Mouse (Mus musculus) midbrain, embryonic 16.5 days (tissue): ENCODE data around the gene Whrn. TPM values are rescaled to one million over a fixed set of nuclear protein-coding genes. Genes with fewer than 3 reads are reported as not detected.

Experiments used
- ATAC-seq: fragments of 200-750 bp; cut with Nextera tagmentation; 2 replicates; pipeline ENCODE4 v1.8.0; 2017; ENCODE audit warnings: moderate TSS enrichment
- H3K27ac ChIP-seq: fragments of 300-500 bp; sonication (generic); 2 replicates; pipeline ENCODE4 v1.5.1; 2014; ENCODE audit warnings: mild to moderate bottlenecking, low read length, mixed read lengths
- H3K27me3 ChIP-seq: fragments of 300-500 bp; sonication (generic); 2 replicates; pipeline ENCODE4 v1.6.1; 2014; ENCODE audit warnings: low read depth, low read length, mixed read lengths; ENCODE audit not compliant: control insufficient read depth, insufficient read depth
- H3K36me3 ChIP-seq: fragments of 300-500 bp; sonication (generic); 2 replicates; pipeline ENCODE4 v1.6.1; 2014; ENCODE audit warnings: mild to moderate bottlenecking, low read length, moderate library complexity, mixed read lengths; ENCODE audit not compliant: control insufficient read depth, insufficient read depth
- H3K4me1 ChIP-seq: fragments of 300-500 bp; sonication (generic); 2 replicates; pipeline ENCODE4 v1.6.1; 2014; ENCODE audit warnings: mild to moderate bottlenecking, low read length, mixed read lengths; ENCODE audit not compliant: control insufficient read depth, insufficient read depth
- H3K4me2 ChIP-seq: fragments of 300-500 bp; sonication (generic); 2 replicates; pipeline ENCODE4 v1.6.1; 2014; ENCODE audit warnings: mild to moderate bottlenecking, low read length, mixed read lengths
- H3K4me3 ChIP-seq: fragments of 300-500 bp; sonication (generic); 2 replicates; pipeline ENCODE4 v1.5.1; 2014; ENCODE audit warnings: low read depth, mild to moderate bottlenecking, low read length, moderate library complexity, mixed read lengths
- H3K9ac ChIP-seq: fragments of 300-500 bp; sonication (generic); 2 replicates; pipeline ENCODE4 v1.6.1; 2014; ENCODE audit warnings: low read depth, low read length, mixed read lengths
- H3K9me3 ChIP-seq: fragments of 300-500 bp; sonication (generic); replicated peaks from 2 replicates; pipeline ENCODE4 v1.6.1; 2014; ENCODE audit warnings: mild to moderate bottlenecking, low read length, mixed read lengths; ENCODE audit not compliant: control insufficient read depth, poor library complexity, severe bottlenecking
- WGBS: fragments of 180-500 bp; shearing (Covaris S2); extraction: QIAGEN DNeasy Blood & Tissue Kit; methylation state at CpG from one replicate; pipeline ENCODE4 v1.1.7; 2014; 5-methylcytosine and 5-hydroxymethylcytosine counted together
- polyA plus RNA-seq: library from polyadenylated mRNA; unstranded; fragments of >200 nt; fragmentation: Nextera tagmentation; extraction: Ambion mirVana; gene quantifications from 2 replicates; pipeline ENCODE4 v1.2.1, GENCODE M21; 2015

The Whrn gene
- 4.5 and 4.9 TPM in 2 replicates for polyA plus RNA-seq

DNA sequence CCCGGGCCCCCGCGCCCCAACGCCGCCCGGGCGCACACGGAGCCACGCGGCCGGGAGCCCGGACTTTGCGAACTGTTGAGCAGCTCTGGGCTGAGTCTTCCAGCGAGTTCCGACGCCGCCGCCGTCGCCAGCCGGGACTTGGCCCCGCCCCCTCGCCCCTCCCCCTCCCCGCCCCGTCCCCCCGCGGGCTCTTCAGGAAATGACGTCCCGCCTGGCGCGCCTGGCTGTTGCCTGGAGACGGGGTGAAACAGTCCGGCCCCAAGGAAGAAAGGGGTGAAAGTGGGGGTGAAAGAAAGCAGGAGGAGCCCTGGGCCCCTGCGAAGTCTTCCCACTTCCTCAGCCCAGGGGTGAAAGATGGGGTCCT lies at the start of gene Whrn:
Whrn (minus strand) TSS at position 77 of the 364 bp plus-strand sequence.
- Histone ChIP-seq H3K4me3 (peak within 1 kb of the TSS; percentile 72), H3K27me3 (no peaks in the 10 kb centered on the region; the same call in 1 of the 2 replicates), H3K4me1 (peaks cover 14% of the 10 kb centered on the region), H3K9ac (peak within 1 kb of the TSS; percentile 67), H3K36me3 (no peaks in the 10 kb centered on the region), H3K4me2 (peak within 1 kb of the TSS; percentile 91), H3K9me3 (no peaks in the 10 kb centered on the region), H3K27ac (peak within 1 kb of the TSS; percentile 33; the same call in 1 of the 2 replicates)
- under 1% methylated on average over 21 of the region's 34 CpGs for WGBS
- ATAC-seq = peak; percentile 88

DNA sequence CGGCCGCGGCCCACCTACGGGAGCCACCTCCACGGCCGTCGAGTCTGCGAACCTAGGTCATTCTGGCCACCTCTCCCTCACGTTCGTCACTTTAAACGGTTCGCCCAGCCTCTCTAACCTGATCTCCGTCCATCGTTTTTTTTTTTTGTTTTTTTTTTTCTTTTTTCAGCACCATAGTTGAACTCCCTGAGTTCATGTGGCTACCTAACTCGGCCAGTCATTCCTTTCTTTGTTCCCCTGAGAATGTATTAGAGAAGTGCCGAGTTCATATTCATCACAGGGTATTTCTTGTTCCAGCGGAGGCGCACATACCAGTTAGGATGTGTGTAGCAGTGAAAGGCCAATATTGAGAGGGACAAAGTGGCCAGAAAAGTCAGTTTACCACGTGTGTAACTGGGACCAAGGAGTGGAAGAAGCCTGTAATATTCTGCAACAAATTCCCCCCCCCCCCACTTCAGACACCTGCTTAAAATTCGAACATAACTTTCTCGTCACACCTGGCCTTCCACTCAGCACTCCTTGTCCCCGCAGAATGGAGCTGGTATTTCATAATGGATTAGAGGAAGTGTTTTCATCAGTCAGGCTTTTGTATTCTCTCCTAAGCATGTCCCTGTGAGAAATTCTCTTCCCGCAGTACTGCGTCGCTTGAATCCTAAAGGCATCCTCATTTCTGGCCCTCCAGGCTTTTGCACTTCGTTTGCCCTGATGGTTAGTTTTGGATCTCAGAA lies 49.6 kb upstream of the Whrn start:
- peak overlapping the region; percentile 90 for H3K4me2 ChIP-seq
- ATAC-seq = no peak
- H3K36me3 ChIP-seq = peaks cover 13% of the 10 kb centered on the region
- H3K4me3 ChIP-seq = peak overlapping the region; percentile 66
- no peaks in the 10 kb centered on the region for H3K27me3 ChIP-seq
- no peaks in the 10 kb centered on the region for H3K9me3 ChIP-seq
- H3K27ac ChIP-seq = peak overlapping the region; percentile 86
- WGBS = 11% methylated on average over 25 of the region's 26 CpGs
- peaks cover 25% of the 10 kb centered on the region for H3K4me1 ChIP-seq
- peak overlapping the region; percentile 92 for H3K9ac ChIP-seq

DNA sequence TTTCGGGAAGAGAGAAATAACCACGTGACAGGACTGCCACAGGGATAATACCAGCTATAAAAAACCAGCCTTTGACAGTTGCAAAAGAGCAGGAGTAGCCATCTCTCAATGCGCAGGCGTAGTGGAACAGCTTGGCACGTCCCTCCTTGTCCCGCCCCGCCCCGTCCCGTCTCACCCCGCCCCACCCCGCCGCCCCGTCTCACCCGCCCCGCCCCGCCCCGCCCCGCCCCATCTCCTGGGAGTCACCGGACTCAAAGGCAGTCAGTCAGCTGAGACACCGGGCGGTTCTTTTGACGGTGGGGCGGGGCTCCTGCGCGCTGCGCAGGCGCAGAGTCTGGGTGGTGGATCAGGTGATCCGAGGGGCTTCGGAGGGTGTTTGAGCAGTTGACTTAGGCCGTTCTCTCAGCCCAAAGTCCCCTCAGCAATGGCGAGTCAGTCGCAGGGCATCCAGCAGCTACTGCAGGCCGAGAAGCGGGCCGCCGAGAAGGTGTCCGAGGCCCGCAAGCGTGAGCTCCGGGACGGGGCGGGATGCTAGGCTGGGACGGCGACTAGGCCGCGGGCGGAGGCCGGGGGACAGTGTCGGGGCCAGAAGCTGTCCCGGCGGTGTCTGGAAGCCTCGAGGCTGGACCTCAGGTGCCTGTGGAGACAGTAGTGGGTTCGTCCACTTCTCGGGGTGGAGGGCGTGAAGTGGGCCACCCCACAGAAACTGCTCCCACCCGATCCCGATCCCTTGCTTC lies 48.9 kb upstream of the Whrn start, which contains the start of gene Atp6v1g1:
Atp6v1g1 (plus strand) TSS at position 279 of the 737 bp plus-strand sequence.
- 2% methylated on average over 32 of the region's 57 CpGs for WGBS
- ATAC-seq = peak; percentile 97
- peak within 1 kb of the TSS; percentile 90 for H3K4me2 ChIP-seq

DNA sequence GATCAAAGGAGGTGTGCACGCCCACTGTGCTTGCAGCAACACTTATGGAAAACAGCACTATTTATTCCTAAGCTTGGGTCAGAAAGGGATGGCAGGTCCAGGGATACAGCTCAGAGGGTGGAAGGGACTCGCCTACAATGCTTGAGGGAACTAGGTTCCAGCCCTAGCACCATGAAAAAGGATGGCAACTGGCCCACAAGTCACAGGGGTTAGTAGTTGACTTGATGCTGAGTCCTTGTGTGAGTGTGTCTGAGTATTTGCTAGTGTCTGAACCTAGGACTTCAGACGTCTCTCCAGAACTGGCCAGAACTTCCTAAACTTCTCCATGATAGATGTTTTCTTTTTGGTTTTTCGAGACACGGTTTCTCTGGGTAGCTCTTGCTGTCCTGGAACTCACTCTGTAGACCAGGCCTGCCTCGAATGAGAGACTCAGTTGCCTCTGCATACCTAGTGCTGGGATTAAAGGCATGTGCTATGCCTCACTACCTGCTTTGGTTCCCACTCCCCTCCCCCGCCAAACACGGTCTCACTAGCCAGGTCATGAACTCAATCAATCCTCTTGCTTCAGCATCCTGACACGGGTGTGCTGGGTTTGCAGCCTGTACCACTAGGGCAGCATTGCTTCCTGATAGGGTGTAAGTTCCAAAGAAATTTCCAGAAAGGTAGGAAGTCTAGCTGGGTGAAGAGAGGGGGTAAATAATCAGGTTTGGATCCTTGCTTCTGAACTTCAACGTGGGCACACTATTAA lies 48.1 kb upstream of the Whrn start:
- Histone ChIP-seq H3K9me3 (no peaks in the 10 kb centered on the region), H3K4me1 (peaks cover 25% of the 10 kb centered on the region), H3K36me3 (peaks cover 5% of the 10 kb centered on the region), H3K27me3 (no peaks in the 10 kb centered on the region), H3K4me2 (peak overlapping the region; percentile 57), H3K4me3 (peak overlapping the region; percentile 66), H3K9ac (peak overlapping the region; percentile 92; the same call in 1 of the 2 replicates), H3K27ac (peak overlapping the region; percentile 86)
- WGBS = 60% methylated on average over 10 of the region's 10 CpGs
- peak; percentile 80 for ATAC-seq

More for the DNA sequence above, 48.9 kb upstream of the Whrn start, which contains the start of gene Atp6v1g1:
- H3K36me3 ChIP-seq = peaks cover 13% of the 10 kb centered on the region
- no peaks in the 10 kb centered on the region for H3K9me3 ChIP-seq
- no peaks in the 10 kb centered on the region for H3K27me3 ChIP-seq
- peak within 1 kb of the TSS; percentile 66 for H3K4me3 ChIP-seq
- H3K27ac ChIP-seq = peak within 1 kb of the TSS; percentile 86
- H3K9ac ChIP-seq = peak within 1 kb of the TSS; percentile 92
- H3K4me1 ChIP-seq = peaks cover 25% of the 10 kb centered on the region

DNA sequence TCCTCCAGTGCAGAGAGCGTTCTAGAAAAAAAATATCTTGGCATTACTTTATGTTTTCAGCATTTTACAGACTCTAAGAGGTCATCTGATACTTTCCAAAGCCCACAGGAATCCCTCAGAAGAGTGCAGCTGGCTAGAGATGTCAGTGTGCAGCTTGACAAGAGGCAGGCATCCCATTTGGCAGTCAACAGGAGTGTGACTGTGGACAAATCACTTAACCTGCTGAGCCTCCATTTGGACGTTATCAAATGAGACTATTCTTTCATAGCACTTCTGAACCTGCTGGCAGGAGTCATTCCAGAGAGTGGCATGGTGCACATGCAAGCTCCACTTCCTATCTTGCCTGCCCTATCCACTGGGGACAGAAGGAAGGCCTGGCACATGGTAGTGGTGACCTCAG lies 46.4 kb upstream of the Whrn start:
- Histone ChIP-seq H3K27ac (no peak overlapping the region), H3K9ac (no peak overlapping the region), H3K4me1 (peaks cover 26% of the 10 kb centered on the region), H3K36me3 (no peaks in the 10 kb centered on the region), H3K4me3 (no peak overlapping the region), H3K9me3 (no peaks in the 10 kb centered on the region), H3K4me2 (no peak overlapping the region), H3K27me3 (no peaks in the 10 kb centered on the region)
- no peak for ATAC-seq
- 83% methylated on average over 2 of the region's 2 CpGs for WGBS

DNA sequence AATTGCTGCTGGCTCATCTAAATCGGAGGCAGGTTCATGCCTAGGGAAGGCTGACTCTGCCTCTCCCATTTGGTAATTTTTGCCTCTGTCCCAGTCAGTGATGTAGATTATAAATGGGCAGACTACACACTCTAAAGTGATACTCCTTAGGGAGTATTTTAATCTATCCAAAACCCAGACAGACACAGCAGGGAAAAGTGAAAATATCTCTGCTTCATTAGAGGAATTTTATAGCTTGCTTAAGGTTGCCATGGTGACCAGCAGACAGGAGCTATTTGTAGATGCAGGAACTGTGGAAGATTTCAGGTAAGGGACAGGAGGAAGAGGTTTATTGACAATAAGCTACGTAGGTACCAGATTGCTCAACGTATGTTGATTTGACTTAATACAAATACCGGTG lies 41.8 kb upstream of the Whrn start:
- H3K27me3 ChIP-seq = no peaks in the 10 kb centered on the region
- no peak overlapping the region for H3K9ac ChIP-seq
- H3K36me3 ChIP-seq = no peaks in the 10 kb centered on the region
- H3K4me1 ChIP-seq = peaks cover 7% of the 10 kb centered on the region; the same call in 1 of the 2 replicates
- no peak overlapping the region for H3K4me3 ChIP-seq
- 64% methylated on average over 4 of the region's 4 CpGs for WGBS
- 0 out of 2 replicates have a peak overlapping the region, but pooled peaks have one; percentile 45 for H3K27ac ChIP-seq
- no peaks in the 10 kb centered on the region for H3K9me3 ChIP-seq
- peak; percentile 55 for ATAC-seq
- H3K4me2 ChIP-seq = no peak overlapping the region

DNA sequence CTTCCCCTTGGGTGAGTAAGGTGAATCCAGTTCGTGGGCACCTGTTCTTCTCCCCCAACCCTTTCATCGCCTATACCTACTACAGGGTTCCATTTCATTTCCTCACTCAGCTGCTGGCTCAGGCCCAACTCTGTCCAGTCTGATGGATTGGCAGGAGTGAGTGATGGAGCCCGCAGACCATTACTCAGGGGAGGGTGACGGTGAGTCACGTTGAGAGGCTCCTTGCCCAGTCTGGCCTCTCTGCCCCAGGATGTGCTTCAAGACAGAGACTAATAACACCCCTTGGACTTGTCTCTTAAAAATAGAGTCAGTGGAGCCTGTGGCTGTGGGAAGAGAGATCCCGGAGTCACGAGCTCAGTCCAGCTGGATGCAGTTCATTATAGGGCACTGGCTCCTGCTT lies 34.6 kb upstream of the Whrn start:
- H3K4me3 ChIP-seq = no peak overlapping the region
- no peak for ATAC-seq
- H3K4me2 ChIP-seq = no peak overlapping the region
- WGBS = 91% methylated on average over 7 of the region's 7 CpGs
- H3K27me3 ChIP-seq = no peaks in the 10 kb centered on the region
- no peaks in the 10 kb centered on the region for H3K36me3 ChIP-seq
- no peak overlapping the region for H3K9ac ChIP-seq
- H3K27ac ChIP-seq = no peak overlapping the region
- 0 out of 2 replicates have a peak, but pooled peaks cover 2% of the 10 kb centered on the region for H3K4me1 ChIP-seq
- H3K9me3 ChIP-seq = no peaks in the 10 kb centered on the region

DNA sequence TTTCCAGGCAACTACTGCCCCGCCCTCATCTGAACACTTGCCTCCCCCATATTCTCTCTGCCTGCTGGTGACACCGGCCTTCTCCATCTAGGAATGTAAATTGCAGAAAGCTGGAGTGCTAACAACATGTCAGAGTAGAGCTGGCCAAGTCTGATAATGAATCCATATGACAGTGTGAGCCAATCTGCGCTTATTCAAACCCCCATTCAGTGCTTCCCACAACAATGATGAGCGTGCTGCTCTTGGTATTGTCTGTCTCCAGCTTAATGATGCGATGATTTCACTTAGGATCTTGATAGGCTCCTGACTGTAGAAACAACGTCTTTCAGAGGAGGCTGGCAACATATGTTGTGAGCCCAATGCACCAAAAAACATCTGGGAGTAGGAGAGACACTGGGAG lies 33.2 kb upstream of the Whrn start:
- WGBS = 74% methylated on average over 6 of the region's 6 CpGs
- ATAC-seq = no peak; the same call in 1 of the 2 replicates
- H3K36me3 ChIP-seq = no peaks in the 10 kb centered on the region
- H3K27ac ChIP-seq = no peak overlapping the region
- H3K27me3 ChIP-seq = no peaks in the 10 kb centered on the region
- no peaks in the 10 kb centered on the region for H3K9me3 ChIP-seq
- H3K4me2 ChIP-seq = no peak overlapping the region
- 0 out of 2 replicates have a peak, but pooled peaks cover 2% of the 10 kb centered on the region for H3K4me1 ChIP-seq
- H3K9ac ChIP-seq = no peak overlapping the region
- H3K4me3 ChIP-seq = no peak overlapping the region
